Mouse (Mus musculus) midbrain, embryonic 10.5 days (tissue): ENCODE measurements around the gene Lgr5. TPM values are rescaled to one million over a fixed set of nuclear protein-coding genes. Genes with fewer than 3 reads are reported as not detected.
A peak's percentile ranks its signal among the peaks of the same experiment; 100 is the strongest.

Experiments used
- DNase-seq: peaks from one replicate; pipeline ENCODE4 v3.0.0-alpha.2; 2017; ENCODE audit warnings: low spot score
- H3K27ac ChIP-seq: fragments of 300-500 bp; sonication (generic); replicated peaks from 2 replicates; pipeline ENCODE4 v1.5.1; 2016; ENCODE audit warnings: mild to moderate bottlenecking
- H3K27me3 ChIP-seq: fragments of 300-500 bp; sonication (generic); 2 replicates; pipeline ENCODE4 v1.6.1; 2016; ENCODE audit warnings: low read depth, mild to moderate bottlenecking; ENCODE audit not compliant: poor library complexity, severe bottlenecking
- H3K36me3 ChIP-seq: fragments of 300-500 bp; sonication (generic); 2 replicates; pipeline ENCODE4 v1.6.1; 2016; ENCODE audit warnings: mild to moderate bottlenecking, moderate library complexity
- H3K4me1 ChIP-seq: fragments of 300-500 bp; sonication (generic); 2 replicates; pipeline ENCODE4 v1.6.1; 2016
- H3K4me3 ChIP-seq: fragments of 300-500 bp; sonication (generic); 2 replicates; pipeline ENCODE4 v1.5.1; 2016; ENCODE audit warnings: mild to moderate bottlenecking, moderate library complexity
- H3K9me3 ChIP-seq: fragments of 300-500 bp; sonication (generic); replicated peaks from 2 replicates; pipeline ENCODE4 v1.6.1; 2016; ENCODE audit warnings: mild to moderate bottlenecking
- WGBS: fragments of 180-500 bp; shearing (Covaris S2); methylation state at CpG from one replicate; pipeline ENCODE4 v1.1.7; 2016; 5-methylcytosine and 5-hydroxymethylcytosine counted together
- polyA plus RNA-seq: library from polyadenylated mRNA; unstranded; fragments of >200 nt; fragmentation: Nextera tagmentation; extraction: Ambion mirVana; gene quantifications from 2 replicates; pipeline ENCODE4 v1.2.1, GENCODE M21; 2016

The Lgr5 gene
- 7.2 and 9.1 TPM in 2 replicates for polyA plus RNA-seq

GRCm38 (mm10) chr10:115587301-115587969, at the start of gene Lgr5:
Lgr5 (minus strand) TSS chr10:115587780.
- no peaks in the 10 kb centered on the region for H3K36me3 ChIP-seq
- H3K4me1 ChIP-seq: peaks cover 40% of the 10 kb centered on the region
- DNase-seq: peak; percentile 82
- peaks cover 81% of the 10 kb centered on the region for H3K27me3 ChIP-seq
- H3K27ac ChIP-seq: peak within 1 kb of the TSS; percentile 75
- H3K4me3 ChIP-seq: peak within 1 kb of the TSS; percentile 58
- H3K9me3 ChIP-seq: no peaks in the 10 kb centered on the region
- under 1% methylated on average over 47 of the region's 47 CpGs for WGBS

GRCm38 (mm10) chr10:115626678-115627077, 39.1 kb upstream of the Lgr5 start:
- no peaks in the 10 kb centered on the region for H3K36me3 ChIP-seq
- no peaks in the 10 kb centered on the region for H3K9me3 ChIP-seq
- H3K27ac ChIP-seq: no peak overlapping the region
- no peak overlapping the region for H3K4me3 ChIP-seq
- WGBS: 90% methylated on average over 6 of the region's 6 CpGs
- H3K4me1 ChIP-seq: peaks cover 11% of the 10 kb centered on the region
- DNase-seq: no peak
- H3K27me3 ChIP-seq: no peaks in the 10 kb centered on the region

GRCm38 (mm10) chr10:115624957-115625356, 37.4 kb upstream of the Lgr5 start:
- H3K27ac ChIP-seq: no peak overlapping the region

GRCm38 (mm10) chr10:115623956-115624671, 36.5 kb upstream of the Lgr5 start:
- no peaks in the 10 kb centered on the region for H3K9me3 ChIP-seq
- DNase-seq: peak; percentile 27
- 56% methylated on average over 15 of the region's 15 CpGs for WGBS
- no peak overlapping the region for H3K4me3 ChIP-seq
- 0 out of 2 replicates have a peak overlapping the region, but pooled peaks have one; percentile 49 for H3K27ac ChIP-seq
- H3K36me3 ChIP-seq: no peaks in the 10 kb centered on the region
- peaks cover 11% of the 10 kb centered on the region for H3K4me1 ChIP-seq
- H3K27me3 ChIP-seq: no peaks in the 10 kb centered on the region; the same call in 1 of the 2 replicates

More at GRCm38 (mm10) chr10:115624957-115625356, 37.4 kb upstream of the Lgr5 start:
- Histone ChIP-seq H3K4me1 (peaks cover 11% of the 10 kb centered on the region), H3K9me3 (no peaks in the 10 kb centered on the region), H3K4me3 (no peak overlapping the region), H3K27me3 (no peaks in the 10 kb centered on the region; the same call in 1 of the 2 replicates), H3K36me3 (no peaks in the 10 kb centered on the region)
- DNase-seq: no peak
- 89% methylated on average over 2 of the region's 2 CpGs for WGBS

- Histone ChIP-seq H3K4me1 (peaks cover 13% of the 10 kb centered on the region), H3K27me3 (no peaks in the 10 kb centered on the region; the same call in 1 of the 2 replicates), H3K27ac (no peak overlapping the region), H3K4me3 (no peak overlapping the region), H3K9me3 (no peaks in the 10 kb centered on the region), H3K36me3 (no peaks in the 10 kb centered on the region)
- WGBS: 90% methylated on average over 7 of the region's 7 CpGs
- no peak for DNase-seq
Observed at GRCm38 (mm10) chr10:115623481-115623880, 35.9 kb upstream of the Lgr5 start.

GRCm38 (mm10) chr10:115618288-115618856, 30.8 kb upstream of the Lgr5 start:
- H3K27ac ChIP-seq: no peak overlapping the region
- H3K9me3 ChIP-seq: no peaks in the 10 kb centered on the region
- H3K36me3 ChIP-seq: no peaks in the 10 kb centered on the region
- H3K27me3 ChIP-seq: peaks cover 4% of the 10 kb centered on the region; the same call in 1 of the 2 replicates
- peak overlapping the region; percentile 48 for H3K4me3 ChIP-seq
- DNase-seq: no peak
- 24% methylated on average over 15 of the region's 15 CpGs for WGBS
- H3K4me1 ChIP-seq: peaks cover 11% of the 10 kb centered on the region

GRCm38 (mm10) chr10:115617456-115618287, 30.1 kb upstream of the Lgr5 start:
- H3K27ac ChIP-seq: no peak overlapping the region
- H3K27me3 ChIP-seq: peaks cover 4% of the 10 kb centered on the region; the same call in 1 of the 2 replicates
- peak overlapping the region; percentile 48 for H3K4me3 ChIP-seq
- peak; percentile 28 for DNase-seq
- H3K36me3 ChIP-seq: no peaks in the 10 kb centered on the region
- WGBS: 13% methylated on average over 14 of the region's 15 CpGs
- H3K9me3 ChIP-seq: no peaks in the 10 kb centered on the region
- H3K4me1 ChIP-seq: peaks cover 11% of the 10 kb centered on the region

GRCm38 (mm10) chr10:115595748-115596147, 8.2 kb upstream of the Lgr5 start:
- Histone ChIP-seq H3K4me1 (peaks cover 7% of the 10 kb centered on the region), H3K9me3 (no peaks in the 10 kb centered on the region), H3K4me3 (no peak overlapping the region), H3K27ac (no peak overlapping the region), H3K36me3 (no peaks in the 10 kb centered on the region), H3K27me3 (no peaks in the 10 kb centered on the region; the same call in 1 of the 2 replicates)
- WGBS: 89% methylated on average over 1 of the region's 1 CpGs
- no peak for DNase-seq

GRCm38 (mm10) chr10:115593651-115594050, 6.1 kb upstream of the Lgr5 start:
- 92% methylated on average over 6 of the region's 6 CpGs for WGBS
- DNase-seq: no peak
- Histone ChIP-seq H3K4me1 (peaks cover 7% of the 10 kb centered on the region), H3K27ac (no peak overlapping the region), H3K27me3 (peaks cover 20% of the 10 kb centered on the region), H3K36me3 (no peaks in the 10 kb centered on the region), H3K9me3 (no peaks in the 10 kb centered on the region), H3K4me3 (no peak overlapping the region)

GRCm38 (mm10) chr10:115593221-115593620, 5.6 kb upstream of the Lgr5 start:
- peaks cover 24% of the 10 kb centered on the region for H3K27me3 ChIP-seq
- H3K9me3 ChIP-seq: no peaks in the 10 kb centered on the region
- 74% methylated on average over 11 of the region's 11 CpGs for WGBS
- peaks cover 9% of the 10 kb centered on the region for H3K4me1 ChIP-seq
- no peak for DNase-seq
- H3K4me3 ChIP-seq: no peak overlapping the region
- H3K27ac ChIP-seq: no peak overlapping the region
- H3K36me3 ChIP-seq: no peaks in the 10 kb centered on the region

GRCm38 (mm10) chr10:115587979-115588378, 399 bp upstream of the Lgr5 start:
- H3K4me3 ChIP-seq: peak overlapping the region; percentile 58
- peak overlapping the region; percentile 75 for H3K27ac ChIP-seq
- no peaks in the 10 kb centered on the region for H3K9me3 ChIP-seq
- H3K36me3 ChIP-seq: no peaks in the 10 kb centered on the region
- peaks cover 75% of the 10 kb centered on the region for H3K27me3 ChIP-seq
- WGBS: under 1% methylated on average over 7 of the region's 7 CpGs
- H3K4me1 ChIP-seq: peaks cover 42% of the 10 kb centered on the region
- DNase-seq: no peak
